Mouse (Mus musculus): ENCODE measurements around the gene Dlx4. TPM values are rescaled to one million over a fixed set of nuclear protein-coding genes. Genes with fewer than 3 reads are reported as not detected.

Gene Dlx4
- polyA plus RNA-seq, 1 experiment from 2014 or later = not detected

DNA sequence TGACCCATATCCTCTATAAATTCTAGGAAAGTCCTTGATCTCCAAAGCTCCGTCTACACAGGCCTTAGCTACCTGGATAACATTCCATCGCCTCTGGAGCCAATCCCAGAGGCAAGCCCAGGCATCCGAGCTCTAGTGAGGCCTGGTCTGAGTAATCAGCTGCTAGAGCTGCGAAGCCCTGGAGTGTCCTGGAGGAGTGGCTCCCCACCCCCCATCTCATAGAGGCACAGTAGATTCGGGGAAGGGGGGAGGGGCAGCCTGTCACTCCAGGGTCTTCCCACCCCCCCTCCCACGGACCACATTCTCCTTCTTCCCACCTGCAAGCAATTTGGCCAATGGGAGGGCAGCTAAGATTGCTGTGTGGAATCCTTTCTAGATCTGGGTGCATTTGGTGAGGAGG lies 8.8 kb downstream of the Dlx4 start:
- Histone ChIP-seq H3K27me3 (replicated peaks; ENCODE audit: control insufficient read depth, insufficient read depth, low read length) (peaks cover 57% of the 10 kb centered on the region), H3K4me3 (ENCODE audit: low read depth, low read length) (no peak overlapping the region), H3K4me1 (replicated peaks; ENCODE audit: control insufficient read depth, insufficient read depth, low read length) (no peaks in the 10 kb centered on the region), H3K4me2 (replicated peaks; ENCODE audit: low read depth) (no peak overlapping the region), H3K36me3 (ENCODE audit: control insufficient read depth, insufficient read depth) (no peaks in the 10 kb centered on the region), H3K9me3 (ENCODE audit: control insufficient read depth) (no peaks in the 10 kb centered on the region), H3K9ac (ENCODE audit: low read depth, low read length) (no peak overlapping the region), H3K27ac (ENCODE audit: low read depth, low read length) (no peak overlapping the region)
- TF ChIP-seq CTCF (IDR thresholded peaks at IDR 0.05; ENCODE audit: low read depth) = no peak
- ATAC-seq = no peak
- 38% methylated on average over 6 of the region's 6 CpGs for WGBS

DNA sequence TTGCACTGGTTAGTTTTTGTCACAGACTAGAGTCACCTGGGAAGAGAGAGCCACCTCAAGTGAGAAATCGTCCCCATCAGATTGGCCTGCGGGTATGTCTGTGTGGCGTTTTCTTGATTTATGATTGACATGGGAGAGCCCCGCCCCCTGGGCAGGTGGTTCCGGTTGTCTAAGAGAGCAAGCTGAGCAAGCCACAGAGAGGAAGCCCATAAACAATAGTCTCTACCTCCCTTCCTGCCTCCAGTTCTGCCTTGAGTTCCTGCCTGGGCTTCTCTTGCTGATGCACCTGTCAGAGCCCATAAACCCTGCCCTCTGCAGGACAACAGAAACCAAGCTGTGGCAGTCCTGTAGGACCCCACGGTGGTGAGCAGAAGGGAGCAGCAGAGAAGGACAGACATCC lies 12.7 kb downstream of the Dlx4 start:
- WGBS = 56% methylated on average over 6 of the region's 6 CpGs
- H3K27ac ChIP-seq (ENCODE audit: low read depth, low read length) = no peak overlapping the region
- H3K9me3 ChIP-seq (ENCODE audit: control insufficient read depth) = no peaks in the 10 kb centered on the region
- H3K36me3 ChIP-seq (ENCODE audit: control insufficient read depth, insufficient read depth) = no peaks in the 10 kb centered on the region
- ATAC-seq = no peak
- H3K4me2 ChIP-seq (replicated peaks; ENCODE audit: low read depth) = no peak overlapping the region
- H3K4me3 ChIP-seq (ENCODE audit: low read depth, low read length) = no peak overlapping the region
- H3K27me3 ChIP-seq (replicated peaks; ENCODE audit: control insufficient read depth, insufficient read depth, low read length) = peaks cover 27% of the 10 kb centered on the region
- H3K4me1 ChIP-seq (replicated peaks; ENCODE audit: control insufficient read depth, insufficient read depth, low read length) = no peaks in the 10 kb centered on the region
- no peak overlapping the region for H3K9ac ChIP-seq (ENCODE audit: low read depth, low read length)
- no peak for TF ChIP-seq CTCF (IDR thresholded peaks at IDR 0.05; ENCODE audit: low read depth)

DNA sequence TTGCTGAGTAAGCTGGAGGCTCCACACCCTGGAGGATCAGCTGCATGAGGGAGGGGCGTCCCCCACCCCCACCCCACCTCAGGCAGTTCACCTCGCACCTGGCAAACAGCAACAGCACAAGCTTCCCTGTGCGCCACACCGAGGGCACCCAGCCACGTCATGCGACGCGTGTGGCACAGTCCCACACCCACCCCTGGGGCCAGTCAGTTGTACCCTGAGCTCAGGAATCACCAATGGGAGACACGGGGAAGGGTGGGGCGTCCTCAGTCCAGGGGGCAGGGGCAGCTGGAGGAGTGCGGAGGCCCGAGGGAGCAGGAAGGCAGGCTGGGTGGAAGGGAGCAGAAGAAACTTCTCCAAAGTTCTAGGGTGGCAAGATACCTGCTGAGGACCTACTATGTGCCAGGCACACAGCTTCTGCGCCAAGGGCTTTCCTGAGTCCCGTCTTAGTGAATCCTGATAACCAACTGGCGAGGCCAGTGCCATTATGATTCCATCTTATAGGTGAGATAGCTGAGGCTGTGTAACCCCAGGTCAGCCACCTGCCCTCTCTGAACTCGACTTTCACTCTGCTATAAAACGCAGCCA lies 15.3 kb downstream of the Dlx4 start:
- TF ChIP-seq CTCF (IDR thresholded peaks at IDR 0.05; ENCODE audit: low read depth) = no peak
- Histone ChIP-seq H3K9ac (ENCODE audit: low read depth, low read length) (no peak overlapping the region), H3K27ac (ENCODE audit: low read depth, low read length) (no peak overlapping the region), H3K27me3 (replicated peaks; ENCODE audit: control insufficient read depth, insufficient read depth, low read length) (peaks cover 27% of the 10 kb centered on the region; the same call in 1 of the 2 replicates), H3K9me3 (ENCODE audit: control insufficient read depth) (no peaks in the 10 kb centered on the region), H3K4me2 (replicated peaks; ENCODE audit: low read depth) (no peak overlapping the region), H3K4me3 (ENCODE audit: low read depth, low read length) (no peak overlapping the region), H3K36me3 (ENCODE audit: control insufficient read depth, insufficient read depth) (no peaks in the 10 kb centered on the region), H3K4me1 (replicated peaks; ENCODE audit: control insufficient read depth, insufficient read depth, low read length) (peaks cover 2% of the 10 kb centered on the region; the same call in 1 of the 2 replicates)
- ATAC-seq = peak; percentile 92
- WGBS = 32% methylated on average over 17 of the region's 17 CpGs

DNA sequence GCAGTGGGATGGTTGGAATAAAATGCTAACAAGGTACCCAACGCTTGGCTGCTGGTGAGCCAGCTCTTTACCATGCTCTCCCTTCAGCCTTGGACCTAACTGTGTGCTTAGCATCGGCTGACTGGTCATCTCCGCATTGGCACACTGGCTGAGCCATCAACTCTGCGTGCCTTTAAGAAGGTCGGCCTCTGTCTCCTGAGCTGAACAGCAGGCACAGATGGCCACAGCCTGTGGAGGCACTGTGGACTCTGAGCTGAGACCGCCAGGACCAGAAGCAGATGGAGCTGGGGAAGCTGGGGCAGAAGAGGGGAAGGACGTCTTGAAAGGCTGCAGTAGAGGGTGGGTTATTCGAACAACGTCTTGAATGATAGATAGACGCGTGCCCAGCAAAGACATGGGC lies 17.7 kb downstream of the Dlx4 start:
- Histone ChIP-seq H3K27me3 (replicated peaks; ENCODE audit: control insufficient read depth, insufficient read depth, low read length) (peaks cover 43% of the 10 kb centered on the region), H3K27ac (ENCODE audit: low read depth, low read length) (no peak overlapping the region), H3K9me3 (ENCODE audit: control insufficient read depth) (no peaks in the 10 kb centered on the region), H3K4me2 (replicated peaks; ENCODE audit: low read depth) (no peak overlapping the region), H3K4me1 (replicated peaks; ENCODE audit: control insufficient read depth, insufficient read depth, low read length) (peaks cover 2% of the 10 kb centered on the region; the same call in 1 of the 2 replicates), H3K9ac (ENCODE audit: low read depth, low read length) (no peak overlapping the region), H3K4me3 (ENCODE audit: low read depth, low read length) (no peak overlapping the region), H3K36me3 (ENCODE audit: control insufficient read depth, insufficient read depth) (no peaks in the 10 kb centered on the region)
- 68% methylated on average over 11 of the region's 11 CpGs for WGBS
- no peak for TF ChIP-seq CTCF (IDR thresholded peaks at IDR 0.05; ENCODE audit: low read depth)
- no peak for ATAC-seq

DNA sequence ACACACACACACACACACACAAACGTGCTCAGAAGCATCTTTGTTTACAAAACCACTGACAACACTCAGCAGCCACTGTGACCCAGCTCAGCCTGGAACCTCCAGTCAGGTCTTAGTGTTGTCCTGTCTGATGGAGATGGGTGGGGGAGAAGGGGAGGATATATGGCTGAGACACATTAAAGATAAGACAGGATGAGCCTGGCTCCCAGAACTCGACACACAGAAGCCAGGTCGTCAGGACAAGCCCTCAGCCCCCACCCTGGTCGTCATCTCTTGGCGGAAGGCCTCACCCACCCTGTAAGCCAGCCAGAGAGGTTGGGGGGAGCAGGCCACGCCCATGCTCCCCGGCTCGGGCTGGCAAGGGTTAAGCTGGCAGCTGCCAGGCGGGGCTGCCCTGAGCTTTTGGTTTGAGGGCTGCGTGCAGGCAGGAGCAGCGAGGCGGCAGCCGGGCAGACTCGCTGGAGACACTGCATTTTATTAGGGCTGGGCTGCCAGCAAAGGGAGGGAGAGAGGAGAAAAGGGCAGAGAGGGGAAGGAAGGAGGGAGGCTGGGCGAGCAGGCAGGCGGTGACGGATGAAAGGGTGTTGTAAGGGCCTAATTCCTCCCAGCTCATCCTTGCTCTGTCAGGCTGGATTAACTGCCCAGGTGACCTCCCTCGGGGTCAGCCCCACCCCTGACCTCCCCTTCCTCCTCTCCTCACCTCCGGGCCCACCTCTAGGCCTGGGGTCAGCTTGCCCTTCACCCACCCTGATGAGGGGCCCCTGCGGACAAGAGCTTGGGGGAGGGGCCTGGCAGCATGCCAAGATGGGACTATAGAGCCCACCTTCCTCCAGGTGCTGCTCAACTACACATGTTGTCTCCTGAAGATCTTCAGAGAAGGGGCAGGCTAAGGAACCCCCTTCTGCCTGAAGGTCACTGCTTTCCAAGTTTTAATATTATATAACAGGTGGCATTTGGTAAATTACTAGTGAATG lies 19.5 kb downstream of the Dlx4 start:
- Histone ChIP-seq H3K27me3 (replicated peaks; ENCODE audit: control insufficient read depth, insufficient read depth, low read length) (peaks cover 60% of the 10 kb centered on the region), H3K9me3 (ENCODE audit: control insufficient read depth) (no peaks in the 10 kb centered on the region), H3K4me1 (replicated peaks; ENCODE audit: control insufficient read depth, insufficient read depth, low read length) (peaks cover 2% of the 10 kb centered on the region; the same call in 1 of the 2 replicates), H3K4me3 (ENCODE audit: low read depth, low read length) (no peak overlapping the region), H3K4me2 (replicated peaks; ENCODE audit: low read depth) (peak overlapping the region; percentile 21), H3K9ac (ENCODE audit: low read depth, low read length) (no peak overlapping the region), H3K27ac (ENCODE audit: low read depth, low read length) (no peak overlapping the region), H3K36me3 (ENCODE audit: control insufficient read depth, insufficient read depth) (no peaks in the 10 kb centered on the region)
- no peak for ATAC-seq
- 4% methylated on average over 19 of the region's 20 CpGs for WGBS
- no peak for TF ChIP-seq CTCF (IDR thresholded peaks at IDR 0.05; ENCODE audit: low read depth)

DNA sequence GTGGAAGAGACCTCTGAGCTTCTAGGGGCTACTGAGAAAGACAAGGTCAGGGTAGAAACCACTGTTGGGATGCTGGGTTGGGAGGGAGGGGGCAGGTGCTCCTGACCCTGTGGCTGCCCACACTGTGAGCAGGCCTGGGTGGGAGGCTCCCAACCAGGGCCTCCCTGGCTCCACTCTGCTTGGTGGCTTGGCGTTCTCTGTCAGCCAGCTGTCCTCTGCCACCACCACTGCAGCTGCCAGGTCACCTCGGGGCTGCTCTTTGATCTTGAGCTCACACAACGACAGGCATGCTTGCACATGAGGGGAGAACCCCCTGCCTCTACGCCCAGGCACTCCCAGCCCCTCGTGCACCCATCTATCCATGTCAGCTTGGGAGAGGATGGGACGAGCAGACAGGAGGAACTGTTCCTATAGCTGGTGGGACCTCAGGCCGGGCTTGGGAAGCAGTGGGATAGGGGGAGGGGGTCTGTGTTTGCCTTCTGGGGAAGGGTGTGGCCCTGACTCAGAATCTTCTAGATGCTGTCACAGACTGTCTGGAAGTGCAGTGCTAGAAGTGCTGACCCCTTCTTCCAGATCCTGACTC lies 20.6 kb downstream of the Dlx4 start:
- WGBS = 43% methylated on average over 7 of the region's 7 CpGs
- Histone ChIP-seq H3K4me3 (ENCODE audit: low read depth, low read length) (no peak overlapping the region), H3K27me3 (replicated peaks; ENCODE audit: control insufficient read depth, insufficient read depth, low read length) (peaks cover 71% of the 10 kb centered on the region), H3K9me3 (ENCODE audit: control insufficient read depth) (no peaks in the 10 kb centered on the region), H3K4me1 (replicated peaks; ENCODE audit: control insufficient read depth, insufficient read depth, low read length) (peaks cover 2% of the 10 kb centered on the region; the same call in 1 of the 2 replicates), H3K36me3 (ENCODE audit: control insufficient read depth, insufficient read depth) (no peaks in the 10 kb centered on the region), H3K4me2 (replicated peaks; ENCODE audit: low read depth) (no peak overlapping the region), H3K27ac (ENCODE audit: low read depth, low read length) (no peak overlapping the region), H3K9ac (ENCODE audit: low read depth, low read length) (no peak overlapping the region)
- no peak for ATAC-seq
- TF ChIP-seq CTCF (IDR thresholded peaks at IDR 0.05; ENCODE audit: low read depth) = no peak

Data from intestine, postnatal 0 days (tissue).